Mouse (Mus musculus): ENCODE data around the gene Ifi27l2a.
"Not testable (repeated sequence)": the region's sequence is repeated elsewhere in the genome, so short reads cannot be mapped to it uniquely, and the experiment has no call there.

Gene Ifi27l2a

GRCm38 (mm10) chr12:103443524-103443923 is at the start of gene Ifi27l2a:
Gene Ifi27l2a, minus strand, starts transcription at chr12:103443680.
- DNase-seq = no peak

GRCm38 (mm10) chr12:103492767-103493166 is 49.3 kb upstream of the Ifi27l2a start:
- DNase-seq = peak; percentile 87

GRCm38 (mm10) chr12:103491091-103491730 is 47.7 kb upstream of the Ifi27l2a start:
- DNase-seq = no peak

- no peak for DNase-seq
Observed at GRCm38 (mm10) chr12:103487750-103488149, 44.3 kb upstream of the Ifi27l2a start.

- no peak for DNase-seq
Observed at GRCm38 (mm10) chr12:103487276-103487675, 43.8 kb upstream of the Ifi27l2a start.

- DNase-seq = peak; percentile 85
Observed at GRCm38 (mm10) chr12:103486726-103487125, 43.2 kb upstream of the Ifi27l2a start.

GRCm38 (mm10) chr12:103484200-103484972 is 40.9 kb upstream of the Ifi27l2a start:
- not testable (repeated sequence) for DNase-seq

- DNase-seq = no peak
Observed at GRCm38 (mm10) chr12:103482781-103483180, 39.3 kb upstream of the Ifi27l2a start.

GRCm38 (mm10) chr12:103481671-103482070 is 38.2 kb upstream of the Ifi27l2a start:
- no peak for DNase-seq

GRCm38 (mm10) chr12:103477461-103478015 is 34.1 kb upstream of the Ifi27l2a start:
- no peak for DNase-seq

- DNase-seq = no peak
Observed at GRCm38 (mm10) chr12:103476779-103477389, 33.4 kb upstream of the Ifi27l2a start.

GRCm38 (mm10) chr12:103474481-103474880 is 31.0 kb upstream of the Ifi27l2a start:
- no peak for DNase-seq

GRCm38 (mm10) chr12:103457140-103457539 is 13.7 kb upstream of the Ifi27l2a start, which contains the start of gene Ifi27l2b:
Gene Ifi27l2b, minus strand, starts transcription at chr12:103457223.
- DNase-seq = no peak

GRCm38 (mm10) chr12:103456727-103457126 is 13.2 kb upstream of the Ifi27l2a start:
- not testable (repeated sequence) for DNase-seq

GRCm38 (mm10) chr12:103453361-103453760 is 9.9 kb upstream of the Ifi27l2a start:
- DNase-seq = no peak

- no peak for DNase-seq
Observed at GRCm38 (mm10) chr12:103445060-103445459, 1.6 kb upstream of the Ifi27l2a start.

- not testable (repeated sequence) for DNase-seq
Observed at GRCm38 (mm10) chr12:103444261-103444660, 781 bp upstream of the Ifi27l2a start.

- DNase-seq = no peak
Observed at GRCm38 (mm10) chr12:103437601-103438000, 5.9 kb downstream of the Ifi27l2a start.

- no peak for DNase-seq
Observed at GRCm38 (mm10) chr12:103434861-103435260, 8.6 kb downstream of the Ifi27l2a start.

- DNase-seq = no peak
Observed at GRCm38 (mm10) chr12:103433986-103434731, 9.3 kb downstream of the Ifi27l2a start, which contains the start of gene Ifi27. Gene Ifi27, plus strand, starts transcription at chr12:103434211.

GRCm38 (mm10) chr12:103433430-103433829 is 10.1 kb downstream of the Ifi27l2a start:
- no peak for DNase-seq

- peak; percentile 69 for DNase-seq
Observed at GRCm38 (mm10) chr12:103426710-103427109, 16.8 kb downstream of the Ifi27l2a start.
